Mouse (Mus musculus): ENCODE measurements at regions not wholly inside any gene's neighbourhood (a gene's known extent, or its start where the extent isn't known, plus 50 kb on each side); places are given as distances from the start of the nearest gene placed in this dataset.

- H3K4me1 ChIP-seq (ENCODE audit: insufficient read depth), result peaks cover 7% of the 10 kb centered on the region; the same call in 1 of the 2 replicates
- no peaks in the 10 kb centered on the region for H3K27me3 ChIP-seq (ENCODE audit: insufficient read depth, low read length)
- ATAC-seq (ENCODE audit: insufficient read depth) (peak; percentile 94), DNase-seq (peak; percentile 86)
- H3K9me3 ChIP-seq (ENCODE audit: low read depth, low read length), result no peaks in the 10 kb centered on the region
- no peaks in the 10 kb centered on the region for H3K36me3 ChIP-seq (ENCODE audit: insufficient read depth)
- peak overlapping the region; percentile 10; the same call in 1 of the 2 replicates for H3K4me2 ChIP-seq
- 16% methylated on average over 6 of the region's 6 CpGs for WGBS
- no peak overlapping the region for H3K9ac ChIP-seq
- no peak overlapping the region for H3K27ac ChIP-seq (ENCODE audit: low read depth)
- no peak overlapping the region for H3K4me3 ChIP-seq (ENCODE audit: low read depth, low read length)
- no peak for TF ChIP-seq CTCF (IDR thresholded peaks at IDR 0.05; ENCODE audit: low read depth)
These were observed 198.4 kb downstream of the Klf6 start for GRCm38 (mm10) chr13:6059515-6060228.

- ATAC-seq (ENCODE audit: insufficient read depth), result peak; percentile 59; the same call in 1 of the 2 replicates
- Histone ChIP-seq H3K27me3 (ENCODE audit: insufficient read depth, low read length) (no peaks in the 10 kb centered on the region), H3K4me3 (ENCODE audit: low read depth, low read length) (no peak overlapping the region), H3K4me2 (peak overlapping the region; percentile 10; the same call in 1 of the 2 replicates), H3K4me1 (ENCODE audit: insufficient read depth) (peaks cover 7% of the 10 kb centered on the region; the same call in 1 of the 2 replicates), H3K36me3 (ENCODE audit: insufficient read depth) (no peaks in the 10 kb centered on the region), H3K9me3 (ENCODE audit: low read depth, low read length) (no peaks in the 10 kb centered on the region), H3K27ac (ENCODE audit: low read depth) (no peak overlapping the region), H3K9ac (no peak overlapping the region)
- TF ChIP-seq CTCF (IDR thresholded peaks at IDR 0.05; ENCODE audit: low read depth), result no peak
- 35% methylated on average over 8 of the region's 8 CpGs for WGBS
- DNase-seq, result peak; percentile 18
These were observed 199.1 kb downstream of the Klf6 start for GRCm38 (mm10) chr13:6060229-6060845.

- H3K9me3 ChIP-seq (ENCODE audit: low read depth, low read length), result no peaks in the 10 kb centered on the region
- no peak for TF ChIP-seq CTCF (IDR thresholded peaks at IDR 0.05; ENCODE audit: low read depth)
- H3K4me1 ChIP-seq (ENCODE audit: insufficient read depth), result peaks cover 7% of the 10 kb centered on the region; the same call in 1 of the 2 replicates
- H3K27me3 ChIP-seq (ENCODE audit: insufficient read depth, low read length), result no peaks in the 10 kb centered on the region
- H3K36me3 ChIP-seq (ENCODE audit: insufficient read depth), result no peaks in the 10 kb centered on the region
- H3K4me3 ChIP-seq (ENCODE audit: low read depth, low read length), result no peak overlapping the region
- DNase-seq, result peak; percentile 44
- no peak for ATAC-seq (ENCODE audit: insufficient read depth)
- no peak overlapping the region for H3K4me2 ChIP-seq
- H3K9ac ChIP-seq, result no peak overlapping the region
- H3K27ac ChIP-seq (ENCODE audit: low read depth), result no peak overlapping the region
- 66% methylated on average over 4 of the region's 4 CpGs for WGBS
These were observed 201.0 kb downstream of the Klf6 start for GRCm38 (mm10) chr13:6062305-6062704.

- no peak overlapping the region for H3K4me3 ChIP-seq (ENCODE audit: low read depth, low read length)
- TF ChIP-seq CTCF (IDR thresholded peaks at IDR 0.05; ENCODE audit: low read depth), result no peak
- no peak overlapping the region for H3K4me2 ChIP-seq
- peaks cover 7% of the 10 kb centered on the region; the same call in 1 of the 2 replicates for H3K4me1 ChIP-seq (ENCODE audit: insufficient read depth)
- no peak for DNase-seq
- ATAC-seq (ENCODE audit: insufficient read depth), result no peak
- no peak overlapping the region for H3K27ac ChIP-seq (ENCODE audit: low read depth)
- WGBS, result 70% methylated on average over 3 of the region's 3 CpGs
- no peaks in the 10 kb centered on the region for H3K27me3 ChIP-seq (ENCODE audit: insufficient read depth, low read length)
- no peak overlapping the region for H3K9ac ChIP-seq
- H3K36me3 ChIP-seq (ENCODE audit: insufficient read depth), result no peaks in the 10 kb centered on the region
- no peaks in the 10 kb centered on the region for H3K9me3 ChIP-seq (ENCODE audit: low read depth, low read length)
These were observed 201.6 kb downstream of the Klf6 start for GRCm38 (mm10) chr13:6062729-6063386.

GRCm38 (mm10) chr13:6076978-6077825, 215.9 kb downstream of the Klf6 start:
- 78% methylated on average over 4 of the region's 4 CpGs for WGBS
- Histone ChIP-seq H3K4me3 (ENCODE audit: low read depth, low read length) (no peak overlapping the region), H3K4me1 (ENCODE audit: insufficient read depth) (no peaks in the 10 kb centered on the region), H3K27ac (ENCODE audit: low read depth) (no peak overlapping the region), H3K36me3 (ENCODE audit: insufficient read depth) (no peaks in the 10 kb centered on the region), H3K9me3 (ENCODE audit: low read depth, low read length) (no peaks in the 10 kb centered on the region), H3K27me3 (ENCODE audit: insufficient read depth, low read length) (no peaks in the 10 kb centered on the region), H3K9ac (no peak overlapping the region), H3K4me2 (no peak overlapping the region)
- TF ChIP-seq CTCF (IDR thresholded peaks at IDR 0.05; ENCODE audit: low read depth), result no peak
- DNase-seq (peak; percentile 28), ATAC-seq (ENCODE audit: insufficient read depth) (no peak)

GRCm38 (mm10) chr13:6085891-6086290, 224.6 kb downstream of the Klf6 start:
- H3K4me1 ChIP-seq (ENCODE audit: insufficient read depth), result no peaks in the 10 kb centered on the region

More at GRCm38 (mm10) chr13:6085891-6086290, 224.6 kb downstream of the Klf6 start:
- no peaks in the 10 kb centered on the region for H3K27me3 ChIP-seq (ENCODE audit: insufficient read depth, low read length)
- H3K36me3 ChIP-seq (ENCODE audit: insufficient read depth), result no peaks in the 10 kb centered on the region
- DNase-seq, result peak; percentile 7
- no peak overlapping the region for H3K9ac ChIP-seq
- WGBS, result 52% methylated on average over 2 of the region's 2 CpGs
- H3K4me2 ChIP-seq, result no peak overlapping the region
- ATAC-seq (ENCODE audit: insufficient read depth), result peak; percentile 47; the same call in 1 of the 2 replicates
- no peak for TF ChIP-seq CTCF (IDR thresholded peaks at IDR 0.05; ENCODE audit: low read depth)
- H3K9me3 ChIP-seq (ENCODE audit: low read depth, low read length), result no peaks in the 10 kb centered on the region
- no peak overlapping the region for H3K27ac ChIP-seq (ENCODE audit: low read depth)
- H3K4me3 ChIP-seq (ENCODE audit: low read depth, low read length), result no peak overlapping the region
